Mouse (Mus musculus) embryonic facial prominence, embryonic 15.5 days (tissue): ENCODE results near the gene AL607142.1. TPM values are rescaled to one million over a fixed set of nuclear protein-coding genes. Genes with fewer than 3 reads are reported as not detected.

Source experiments
- ATAC-seq: fragments of 200-750 bp; cut with Nextera tagmentation; 2 replicates; pipeline ENCODE4 v1.8.0; 2017; ENCODE audit warnings: low read depth, moderate TSS enrichment; ENCODE audit not compliant: insufficient number of reproducible peaks, low FRiP score, low TSS enrichment
- H3K27ac ChIP-seq: fragments of 300-500 bp; sonication (generic); replicated peaks from 2 replicates; pipeline ENCODE4 v1.5.1; 2015; ENCODE audit warnings: mild to moderate bottlenecking, inconsistent platforms
- H3K27me3 ChIP-seq: fragments of 300-500 bp; sonication (generic); 2 replicates; pipeline ENCODE4 v1.6.1; 2015; ENCODE audit warnings: inconsistent platforms
- H3K36me3 ChIP-seq: fragments of 300-500 bp; sonication (generic); 2 replicates; pipeline ENCODE4 v1.6.1; 2015; ENCODE audit warnings: mild to moderate bottlenecking, inconsistent platforms
- H3K4me1 ChIP-seq: fragments of 300-500 bp; sonication (generic); 2 replicates; pipeline ENCODE4 v1.6.1; 2015; ENCODE audit warnings: inconsistent platforms
- H3K4me2 ChIP-seq: fragments of 300-500 bp; sonication (generic); replicated peaks from 2 replicates; pipeline ENCODE4 v1.6.1; 2015; ENCODE audit warnings: mild to moderate bottlenecking, inconsistent platforms
- H3K4me3 ChIP-seq: fragments of 300-500 bp; sonication (generic); replicated peaks from 2 replicates; pipeline ENCODE4 v1.5.1; 2015; ENCODE audit warnings: mild to moderate bottlenecking, inconsistent platforms
- H3K9ac ChIP-seq: fragments of 300-500 bp; sonication (generic); 2 replicates; pipeline ENCODE4 v1.6.1; 2015; ENCODE audit warnings: inconsistent platforms
- H3K9me3 ChIP-seq: fragments of 300-500 bp; sonication (generic); replicated peaks from 2 replicates; pipeline ENCODE4 v1.6.1; 2016; ENCODE audit warnings: inconsistent platforms
- WGBS: fragments of 180-500 bp; shearing (Covaris S2); methylation state at CpG from one replicate; pipeline ENCODE4 v1.1.7; 2015; 5-methylcytosine and 5-hydroxymethylcytosine counted together
- polyA plus RNA-seq: library from polyadenylated mRNA; unstranded; fragments of >200 nt; fragmentation: Nextera tagmentation; extraction: Ambion mirVana; gene quantifications from 2 replicates; pipeline ENCODE4 v1.2.1, GENCODE M21; 2015

Gene AL607142.1
- polyA plus RNA-seq, 1 experiment from 2014 or later = not detected

DNA sequence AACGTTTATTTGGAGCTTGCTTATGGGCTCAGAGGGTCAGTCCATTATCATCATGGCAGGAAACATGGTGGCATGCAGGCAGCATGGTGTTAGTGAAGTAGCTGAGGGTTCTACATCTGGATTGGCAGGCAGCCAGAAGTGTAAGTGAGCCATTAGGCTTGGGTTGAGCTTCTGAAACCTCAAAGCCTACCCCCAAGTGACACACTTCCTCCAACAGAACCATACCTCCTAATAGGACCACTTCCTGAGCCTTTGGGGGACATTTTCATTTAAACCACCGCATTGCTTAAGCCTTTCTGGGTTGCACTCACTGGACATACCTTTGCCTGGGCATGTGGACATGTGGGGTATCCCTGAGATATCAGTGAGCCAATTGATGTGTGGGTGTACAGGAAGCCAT, 23.3 kb upstream of the AL607142.1 start:
- H3K4me2 ChIP-seq = no peak overlapping the region
- WGBS = 78% methylated on average over 2 of the region's 2 CpGs
- H3K27ac ChIP-seq = no peak overlapping the region
- no peak for ATAC-seq
- peaks cover 19% of the 10 kb centered on the region for H3K4me1 ChIP-seq
- no peaks in the 10 kb centered on the region for H3K36me3 ChIP-seq
- no peaks in the 10 kb centered on the region for H3K9me3 ChIP-seq
- H3K9ac ChIP-seq = no peak overlapping the region
- H3K27me3 ChIP-seq = peaks cover 12% of the 10 kb centered on the region
- no peak overlapping the region for H3K4me3 ChIP-seq

DNA sequence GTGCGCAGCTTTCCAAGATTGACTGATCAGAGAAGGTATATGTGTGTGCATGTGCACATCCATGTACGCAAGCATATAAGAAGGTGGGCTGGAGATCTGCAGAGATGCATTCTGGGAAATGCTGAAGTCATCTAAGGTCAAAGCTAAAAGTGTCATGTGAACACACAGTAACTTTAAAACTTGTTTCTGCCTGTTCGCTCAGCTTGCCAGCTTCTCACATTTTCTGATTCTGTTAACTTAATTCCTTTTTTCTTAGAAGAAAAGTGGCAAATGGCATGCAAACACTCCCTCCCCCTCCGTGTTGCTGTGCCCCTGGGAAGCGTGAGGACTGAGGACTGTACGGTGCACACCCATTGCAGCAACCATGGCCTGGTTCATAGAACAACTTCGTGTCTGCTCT, 22.3 kb upstream of the AL607142.1 start:
- Histone ChIP-seq H3K4me2 (no peak overlapping the region), H3K9me3 (no peaks in the 10 kb centered on the region), H3K27ac (no peak overlapping the region), H3K4me3 (no peak overlapping the region), H3K36me3 (no peaks in the 10 kb centered on the region), H3K27me3 (peaks cover 7% of the 10 kb centered on the region; the same call in 1 of the 2 replicates), H3K4me1 (peaks cover 14% of the 10 kb centered on the region; the same call in 1 of the 2 replicates), H3K9ac (no peak overlapping the region)
- WGBS = 76% methylated on average over 7 of the region's 7 CpGs
- no peak for ATAC-seq

DNA sequence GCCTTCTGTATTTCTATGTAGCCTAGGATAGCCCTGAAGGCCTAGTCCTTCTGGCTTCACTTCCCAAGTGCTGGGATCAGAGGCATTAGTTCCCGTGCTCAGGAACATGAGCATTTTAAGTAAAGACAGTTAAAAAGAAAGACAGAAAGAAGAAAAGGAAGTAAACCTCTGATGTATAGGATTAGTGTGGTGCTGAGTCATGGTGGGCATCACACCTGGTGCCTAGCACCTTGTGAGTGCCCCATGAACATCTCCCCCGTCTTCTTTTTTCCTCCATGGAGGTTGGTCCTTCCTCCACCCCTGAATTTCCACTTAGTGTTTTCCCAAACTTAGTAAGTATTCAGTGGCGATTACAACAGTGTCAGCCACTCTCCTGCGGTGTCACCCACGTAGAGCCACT, 20.2 kb upstream of the AL607142.1 start:
- H3K4me2 ChIP-seq = no peak overlapping the region
- no peaks in the 10 kb centered on the region for H3K27me3 ChIP-seq
- no peak overlapping the region for H3K9ac ChIP-seq
- H3K9me3 ChIP-seq = no peaks in the 10 kb centered on the region
- no peaks in the 10 kb centered on the region for H3K36me3 ChIP-seq
- WGBS = 81% methylated on average over 5 of the region's 5 CpGs
- ATAC-seq = no peak
- peaks cover 14% of the 10 kb centered on the region; the same call in 1 of the 2 replicates for H3K4me1 ChIP-seq
- no peak overlapping the region for H3K27ac ChIP-seq
- no peak overlapping the region for H3K4me3 ChIP-seq

DNA sequence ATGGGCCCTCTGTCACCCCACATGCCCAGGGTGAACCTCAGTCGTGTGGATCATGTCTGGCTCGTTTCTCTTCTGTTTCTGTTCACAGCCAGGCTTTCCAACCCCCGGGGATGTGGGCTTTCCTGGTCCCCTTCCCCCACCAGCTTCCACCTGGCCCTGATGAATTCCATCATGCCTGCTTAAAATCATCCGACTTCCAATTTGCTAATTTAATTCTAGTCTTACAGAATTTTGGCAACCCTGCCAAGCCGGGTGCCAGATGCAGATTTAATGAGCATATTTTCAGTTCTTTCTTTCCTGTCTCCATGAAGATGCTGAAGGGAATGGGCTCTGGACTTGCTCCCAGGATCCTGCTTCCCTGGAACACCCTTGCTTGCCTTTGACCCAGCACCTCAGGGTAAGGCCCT, 19.7 kb upstream of the AL607142.1 start:
- Histone ChIP-seq H3K27me3 (no peaks in the 10 kb centered on the region), H3K9ac (no peak overlapping the region), H3K4me3 (no peak overlapping the region), H3K4me2 (no peak overlapping the region), H3K27ac (no peak overlapping the region), H3K9me3 (no peaks in the 10 kb centered on the region), H3K36me3 (no peaks in the 10 kb centered on the region), H3K4me1 (peaks cover 14% of the 10 kb centered on the region; the same call in 1 of the 2 replicates)
- no peak for ATAC-seq
- 18% methylated on average over 5 of the region's 5 CpGs for whole genome bisulfite sequencing

DNA sequence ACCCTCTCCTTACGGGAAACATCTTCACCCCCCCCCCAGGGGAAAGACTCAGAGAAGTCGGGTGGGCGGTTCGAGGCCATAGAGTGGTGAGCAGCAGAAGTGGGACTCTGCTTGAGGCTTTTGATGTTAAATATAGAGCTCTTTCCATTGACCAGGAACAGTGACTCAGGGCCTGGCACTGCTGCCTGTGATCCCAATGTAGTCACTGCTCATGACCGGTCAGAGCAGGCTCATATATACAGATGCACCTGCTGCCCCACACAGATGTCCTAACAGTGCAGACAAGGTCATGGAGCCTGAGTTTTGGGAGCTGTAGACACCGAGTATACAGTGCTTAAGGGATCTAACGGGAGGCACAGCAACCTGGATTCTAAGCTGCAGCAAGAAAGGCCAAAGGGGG, 18.9 kb upstream of the AL607142.1 start:
- H3K9ac ChIP-seq = no peak overlapping the region
- WGBS = 79% methylated on average over 7 of the region's 7 CpGs
- no peak for ATAC-seq
- no peak overlapping the region for H3K4me3 ChIP-seq
- H3K9me3 ChIP-seq = no peaks in the 10 kb centered on the region
- H3K27ac ChIP-seq = no peak overlapping the region
- no peak overlapping the region for H3K4me2 ChIP-seq
- H3K36me3 ChIP-seq = no peaks in the 10 kb centered on the region
- no peaks in the 10 kb centered on the region for H3K27me3 ChIP-seq
- H3K4me1 ChIP-seq = peaks cover 14% of the 10 kb centered on the region; the same call in 1 of the 2 replicates

DNA sequence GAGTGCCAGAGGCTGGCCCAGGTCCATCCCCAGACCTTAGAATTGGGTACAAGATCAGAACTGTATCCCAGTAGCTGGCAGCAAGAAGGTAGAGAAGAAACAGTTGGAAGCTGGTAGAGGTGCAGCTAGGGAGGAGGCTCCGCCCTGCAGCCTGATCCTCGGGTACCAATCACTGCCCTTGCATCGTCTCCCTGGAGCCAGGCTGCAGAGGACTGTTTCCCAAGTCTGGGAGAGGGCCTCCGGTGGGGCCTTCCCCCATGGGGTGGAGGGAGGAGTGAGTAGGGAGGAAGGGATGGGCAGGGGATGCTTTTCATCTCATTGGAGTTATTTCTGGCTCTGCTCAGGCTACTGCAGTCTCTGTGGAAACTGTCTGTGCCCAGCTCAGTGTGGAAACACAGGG, 17.7 kb upstream of the AL607142.1 start:
- no peaks in the 10 kb centered on the region for H3K27me3 ChIP-seq
- H3K4me2 ChIP-seq = no peak overlapping the region
- no peaks in the 10 kb centered on the region for H3K36me3 ChIP-seq
- ATAC-seq = no peak
- no peak overlapping the region for H3K4me3 ChIP-seq
- no peak overlapping the region for H3K9ac ChIP-seq
- WGBS = 28% methylated on average over 4 of the region's 4 CpGs
- peaks cover 14% of the 10 kb centered on the region; the same call in 1 of the 2 replicates for H3K4me1 ChIP-seq
- no peaks in the 10 kb centered on the region for H3K9me3 ChIP-seq
- no peak overlapping the region for H3K27ac ChIP-seq

DNA sequence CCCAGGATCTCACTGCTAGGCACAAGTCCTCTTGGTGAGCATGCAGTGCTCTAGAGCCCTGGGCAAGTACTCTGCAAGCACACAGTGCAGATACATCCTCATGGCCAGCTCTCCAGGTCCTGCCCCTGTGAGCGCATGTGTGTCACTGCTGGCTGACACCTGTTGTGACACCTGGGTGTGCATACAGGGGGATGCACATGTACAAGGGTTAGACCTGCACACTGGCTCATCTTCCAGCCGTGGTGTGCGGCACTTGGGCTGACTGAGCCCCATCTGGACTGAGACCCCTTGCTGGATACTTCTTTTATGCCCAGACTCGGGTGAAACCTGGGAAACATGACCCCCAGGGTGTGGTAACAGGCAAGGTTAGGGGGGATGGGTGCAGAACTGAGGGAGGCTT, 16.5 kb upstream of the AL607142.1 start:
- 0 out of 2 replicates have a peak, but pooled peaks have one; percentile 31 for ATAC-seq
- H3K27me3 ChIP-seq = no peaks in the 10 kb centered on the region
- no peaks in the 10 kb centered on the region for H3K9me3 ChIP-seq
- no peak overlapping the region for H3K4me2 ChIP-seq
- no peak overlapping the region for H3K4me3 ChIP-seq
- WGBS = 68% methylated on average over 4 of the region's 4 CpGs
- no peak overlapping the region for H3K9ac ChIP-seq
- peaks cover 14% of the 10 kb centered on the region; the same call in 1 of the 2 replicates for H3K4me1 ChIP-seq
- no peak overlapping the region for H3K27ac ChIP-seq
- no peaks in the 10 kb centered on the region for H3K36me3 ChIP-seq

DNA sequence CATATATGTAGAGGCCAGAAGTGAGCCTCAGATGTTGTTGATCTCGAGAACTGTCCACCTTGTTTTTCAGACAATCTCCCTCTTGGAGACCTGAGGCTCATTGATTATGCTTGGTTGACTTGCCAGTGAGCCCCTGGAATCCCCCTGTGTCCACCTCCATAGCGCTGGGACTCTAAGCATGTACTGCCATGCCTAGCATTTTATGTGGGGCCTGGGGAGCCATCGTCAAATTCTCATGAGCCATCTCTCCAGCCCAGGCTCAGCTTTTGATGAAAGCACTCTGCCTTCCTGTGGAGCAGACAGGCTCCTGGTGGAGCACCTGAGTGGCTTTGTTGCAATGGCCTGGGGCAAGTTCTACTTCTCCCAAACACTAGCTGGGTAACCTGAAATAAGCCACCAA, 14.9 kb upstream of the AL607142.1 start:
- peaks cover 13% of the 10 kb centered on the region; the same call in 1 of the 2 replicates for H3K4me1 ChIP-seq
- no peak overlapping the region for H3K9ac ChIP-seq
- H3K36me3 ChIP-seq = no peaks in the 10 kb centered on the region
- no peak overlapping the region for H3K4me3 ChIP-seq
- H3K9me3 ChIP-seq = no peaks in the 10 kb centered on the region
- WGBS = 82% methylated on average over 3 of the region's 3 CpGs
- H3K4me2 ChIP-seq = no peak overlapping the region
- H3K27me3 ChIP-seq = no peaks in the 10 kb centered on the region
- H3K27ac ChIP-seq = no peak overlapping the region
- ATAC-seq = no peak

DNA sequence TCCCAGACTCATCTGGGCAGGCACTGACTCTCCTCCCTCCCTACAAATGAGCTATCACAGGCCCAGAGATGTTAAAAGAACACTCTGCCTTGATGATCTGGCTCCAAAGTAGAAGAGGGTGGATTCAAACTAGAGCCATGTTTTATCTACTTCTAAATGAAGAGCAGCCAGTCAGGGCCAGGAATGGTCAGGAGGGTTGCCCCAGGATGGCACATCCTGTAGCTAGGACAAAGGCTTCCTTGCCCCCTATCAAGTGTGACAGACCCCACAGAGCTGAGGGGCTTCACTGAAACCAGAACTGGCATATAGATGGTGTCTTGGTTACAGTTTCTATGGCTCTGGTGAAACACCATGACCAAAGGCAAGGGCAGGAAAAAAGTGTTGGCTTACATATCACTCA, 12.3 kb upstream of the AL607142.1 start:
- H3K27me3 ChIP-seq = no peaks in the 10 kb centered on the region
- no peak overlapping the region for H3K4me3 ChIP-seq
- no peaks in the 10 kb centered on the region for H3K4me1 ChIP-seq
- no peak overlapping the region for H3K9ac ChIP-seq
- no peaks in the 10 kb centered on the region for H3K36me3 ChIP-seq
- ATAC-seq = no peak
- H3K9me3 ChIP-seq = no peaks in the 10 kb centered on the region
- no peak overlapping the region for H3K4me2 ChIP-seq
- no peak overlapping the region for H3K27ac ChIP-seq

DNA sequence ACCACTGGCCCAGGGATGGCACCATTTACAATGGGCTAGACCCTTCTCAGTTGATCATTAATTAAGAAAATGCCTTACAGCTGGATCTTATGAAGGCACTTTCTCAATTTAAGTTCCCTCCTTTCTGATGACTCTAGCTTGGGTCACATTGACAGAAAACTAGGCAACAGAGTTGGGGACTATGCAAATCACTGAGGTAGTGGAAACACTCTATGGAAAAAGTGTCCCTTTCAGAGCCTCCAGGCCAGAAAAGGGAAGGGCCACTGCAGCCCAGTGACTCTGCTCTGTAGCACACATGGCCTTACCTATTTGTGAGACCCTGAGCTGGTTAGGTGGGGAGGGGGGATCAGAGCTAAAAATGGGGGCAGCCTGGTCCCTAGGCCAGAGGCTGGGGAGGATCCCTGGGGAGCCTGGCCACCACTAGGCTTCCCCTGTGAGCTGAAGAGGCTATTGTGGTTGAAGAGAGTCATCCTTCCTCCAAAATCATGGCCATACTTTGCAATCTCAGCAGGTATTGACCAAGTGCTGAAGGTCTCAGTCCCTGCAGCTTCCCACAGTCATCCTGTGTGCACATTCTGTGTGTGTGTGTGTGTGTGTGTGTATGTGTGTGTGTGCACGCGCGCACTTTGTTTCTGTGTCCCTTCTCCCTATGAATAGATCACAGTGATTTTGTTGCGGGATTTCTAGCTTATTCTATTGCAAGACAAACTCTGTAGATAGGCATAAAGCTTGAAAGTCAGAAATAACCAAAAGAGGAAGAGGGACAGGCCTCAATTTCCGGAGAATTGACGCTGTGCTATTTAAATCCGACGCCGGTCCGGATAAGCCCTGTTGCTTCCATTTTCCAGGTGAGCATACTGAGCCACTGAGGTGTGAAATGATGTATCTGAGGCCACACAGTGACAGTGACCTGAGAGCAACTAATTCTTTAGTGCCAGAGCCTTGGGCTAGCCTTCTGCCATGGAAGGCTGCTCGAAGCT, 11.5 kb upstream of the AL607142.1 start:
- Histone ChIP-seq H3K36me3 (no peaks in the 10 kb centered on the region), H3K9ac (no peak overlapping the region), H3K4me1 (no peaks in the 10 kb centered on the region), H3K9me3 (no peaks in the 10 kb centered on the region), H3K27ac (no peak overlapping the region), H3K4me3 (no peak overlapping the region), H3K4me2 (no peak overlapping the region), H3K27me3 (no peaks in the 10 kb centered on the region)
- no peak for ATAC-seq
- 93% methylated on average over 11 of the region's 11 CpGs for WGBS

DNA sequence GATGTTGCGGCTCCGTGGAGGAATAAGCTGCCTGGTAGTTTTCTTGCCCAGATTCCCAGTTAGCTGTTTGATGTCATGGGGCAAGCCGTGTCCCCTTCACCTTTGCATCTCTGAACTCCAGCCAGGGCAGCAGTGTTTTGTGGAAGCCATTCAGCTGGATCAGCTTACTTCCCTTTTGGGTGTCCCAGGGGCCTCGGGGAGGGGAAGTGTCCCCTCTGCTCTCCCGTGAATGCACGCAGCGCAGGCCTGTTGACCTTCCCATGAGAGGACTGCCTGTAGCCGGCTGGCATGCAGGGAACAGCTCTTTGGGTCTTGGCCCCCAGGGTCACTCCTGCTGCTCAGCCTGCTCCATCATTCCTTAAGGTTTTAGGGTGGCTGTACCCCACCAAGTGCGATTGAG, 10.7 kb upstream of the AL607142.1 start:
- no peaks in the 10 kb centered on the region for H3K36me3 ChIP-seq
- no peak overlapping the region for H3K9ac ChIP-seq
- no peaks in the 10 kb centered on the region for H3K4me1 ChIP-seq
- H3K27ac ChIP-seq = no peak overlapping the region
- WGBS = 64% methylated on average over 9 of the region's 9 CpGs
- no peak for ATAC-seq
- H3K27me3 ChIP-seq = no peaks in the 10 kb centered on the region
- H3K9me3 ChIP-seq = no peaks in the 10 kb centered on the region
- no peak overlapping the region for H3K4me3 ChIP-seq
- H3K4me2 ChIP-seq = no peak overlapping the region

DNA sequence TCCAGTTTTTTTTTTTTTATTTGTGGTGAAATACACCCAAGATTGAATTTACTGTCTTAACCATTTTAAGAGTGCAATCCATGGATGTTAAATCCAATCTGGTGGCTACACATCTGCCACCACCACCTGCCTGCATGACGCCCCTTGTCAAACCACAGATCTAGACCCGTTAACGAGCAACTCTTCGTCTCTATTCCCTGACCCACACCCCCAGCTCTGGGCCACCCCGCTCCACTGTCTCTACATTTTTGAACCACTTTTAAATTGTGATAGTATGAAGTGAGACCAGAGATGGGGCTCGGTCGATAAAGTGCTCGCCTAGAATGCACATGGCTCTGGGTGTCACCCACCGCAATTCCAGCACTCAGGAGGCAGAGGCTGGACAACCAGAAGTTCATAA, 8.3 kb upstream of the AL607142.1 start:
- Histone ChIP-seq H3K4me2 (no peak overlapping the region), H3K9ac (no peak overlapping the region), H3K27ac (no peak overlapping the region), H3K4me1 (no peaks in the 10 kb centered on the region), H3K36me3 (no peaks in the 10 kb centered on the region), H3K9me3 (no peaks in the 10 kb centered on the region), H3K27me3 (no peaks in the 10 kb centered on the region), H3K4me3 (no peak overlapping the region)
- ATAC-seq = no peak
- WGBS = 90% methylated on average over 9 of the region's 9 CpGs
